Mouse (Mus musculus): ENCODE data around the gene Ccser1. TPM values are rescaled to one million over a fixed set of nuclear protein-coding genes. Genes with fewer than 3 reads are reported as not detected.

The Ccser1 gene
- total RNA-seq, 2 experiments from 2014 or later = 4.9 to 5.6 TPM

DNA sequence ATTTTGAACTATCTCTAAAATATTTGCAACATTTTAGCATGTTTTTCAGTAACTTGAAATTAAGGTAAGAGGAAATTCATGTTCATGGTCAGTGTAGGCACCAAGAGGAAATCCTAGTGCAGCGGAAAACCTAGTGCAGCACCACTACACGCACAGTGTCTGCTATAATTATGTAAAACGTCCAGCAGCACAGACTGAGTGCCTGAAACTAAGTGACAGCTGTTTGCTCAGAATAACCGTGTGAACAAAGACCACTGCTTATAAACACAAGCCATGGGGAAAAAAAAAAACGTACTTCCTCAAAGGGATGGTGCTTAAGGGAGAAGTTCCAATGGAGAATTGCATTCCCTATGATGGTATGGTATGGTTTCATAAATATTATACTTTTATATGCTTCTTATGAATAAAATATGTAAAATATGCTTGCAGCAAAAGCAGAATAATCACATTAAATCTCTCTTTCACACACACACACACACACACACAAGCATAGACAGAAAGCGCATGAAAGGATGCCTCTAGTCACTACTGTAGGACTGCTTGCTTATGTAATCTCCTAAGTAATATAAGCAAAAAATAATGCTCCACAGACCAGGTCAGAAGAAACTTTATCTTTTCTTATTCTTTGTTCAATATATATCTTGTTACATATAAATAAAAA lies 886.4 kb downstream of the Ccser1 start:
- no peak for DNase-seq

DNA sequence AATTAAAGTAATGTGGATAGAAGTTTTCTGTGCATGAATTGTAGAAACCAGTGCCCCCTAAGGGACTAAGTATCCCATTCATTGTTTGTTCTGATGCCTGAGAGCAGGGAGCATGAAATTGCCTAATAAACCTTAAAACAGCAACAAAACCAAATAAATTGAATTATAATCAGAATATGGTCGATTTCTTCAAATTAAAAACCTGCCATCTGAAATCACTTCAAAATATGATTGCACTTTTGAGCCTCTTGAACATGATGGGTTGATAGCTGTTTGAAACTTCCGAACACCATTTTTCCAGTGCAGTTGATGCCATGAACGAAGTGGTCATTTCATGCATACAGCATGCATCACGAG lies 886.9 kb downstream of the Ccser1 start:
- DNase-seq = no peak

DNA sequence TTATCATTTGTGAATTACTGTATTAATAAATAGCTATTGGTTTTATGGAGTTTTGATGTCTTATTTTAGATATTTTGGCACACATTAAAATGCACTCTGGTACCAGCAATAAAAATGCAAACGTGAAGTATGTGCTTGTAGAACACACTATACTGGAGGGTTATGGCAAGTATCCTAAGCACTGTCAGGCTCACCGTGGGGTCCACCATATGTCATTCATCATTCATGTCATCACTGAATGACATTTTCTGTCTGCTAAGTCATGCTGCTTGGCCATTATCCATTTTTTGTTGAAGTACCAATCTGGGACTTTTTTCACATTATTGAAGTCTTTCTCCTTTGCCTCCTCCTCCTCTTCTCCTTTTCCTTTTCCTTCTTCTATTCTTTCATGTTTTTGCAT lies 925.3 kb downstream of the Ccser1 start:
- DNase-seq = no peak

DNA sequence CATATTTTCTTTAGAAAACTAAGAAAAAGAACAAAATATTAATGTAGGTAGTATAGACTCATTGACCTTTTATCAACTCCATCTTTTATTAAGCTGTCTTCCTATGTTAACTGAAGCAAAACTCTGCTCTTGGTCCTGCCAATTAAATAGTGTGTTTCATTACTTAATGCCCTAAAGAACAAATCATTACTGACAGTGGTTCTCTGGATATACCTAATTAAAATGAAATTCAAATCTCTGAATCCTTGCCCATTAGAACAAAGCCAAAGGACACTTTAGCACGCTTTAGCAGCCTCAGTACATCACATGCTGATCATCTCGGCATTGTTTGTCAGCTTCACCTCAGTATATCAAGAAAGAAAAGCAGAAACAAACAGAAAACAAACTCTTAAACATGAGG lies 952.4 kb downstream of the Ccser1 start:
- DNase-seq = no peak

DNA sequence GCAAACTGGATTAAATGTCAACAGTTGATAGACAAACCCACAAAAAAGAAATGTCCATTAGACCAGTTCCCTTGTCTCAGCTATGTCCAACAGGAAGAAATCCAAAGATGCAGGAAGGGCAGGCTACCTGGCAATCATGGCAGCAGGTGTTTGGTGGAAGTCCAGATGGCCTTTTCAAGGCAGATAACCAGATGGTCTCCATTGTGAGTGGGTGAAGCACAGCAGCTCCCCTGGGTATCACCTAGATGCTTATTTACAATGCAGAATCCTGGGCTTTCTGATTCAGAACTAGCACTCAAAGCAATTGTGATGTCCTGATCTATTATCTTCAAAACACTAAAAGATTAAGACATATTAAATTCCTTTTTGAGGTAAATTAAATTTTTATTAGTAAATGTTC lies 980.2 kb downstream of the Ccser1 start:
- DNase-seq = no peak

DNA sequence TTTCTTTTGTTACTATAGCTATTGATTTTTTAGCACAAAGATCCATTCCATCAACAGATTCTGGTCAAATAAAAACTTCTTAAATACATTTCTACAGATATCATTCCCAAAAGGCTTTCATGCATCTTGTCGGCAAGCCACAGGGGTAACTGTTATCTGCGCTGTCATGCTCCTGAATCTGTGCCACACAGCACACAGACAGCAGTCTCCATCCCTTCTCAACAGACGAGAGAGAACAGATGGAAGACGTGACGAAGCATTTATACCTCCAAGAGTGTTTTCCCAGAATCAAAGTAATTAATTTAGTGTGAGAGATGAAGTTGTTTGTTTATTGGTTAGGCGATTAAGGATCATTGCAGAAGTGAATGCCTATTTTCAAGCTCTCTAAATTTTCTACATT lies 982.5 kb downstream of the Ccser1 start:
- no peak for DNase-seq

DNA sequence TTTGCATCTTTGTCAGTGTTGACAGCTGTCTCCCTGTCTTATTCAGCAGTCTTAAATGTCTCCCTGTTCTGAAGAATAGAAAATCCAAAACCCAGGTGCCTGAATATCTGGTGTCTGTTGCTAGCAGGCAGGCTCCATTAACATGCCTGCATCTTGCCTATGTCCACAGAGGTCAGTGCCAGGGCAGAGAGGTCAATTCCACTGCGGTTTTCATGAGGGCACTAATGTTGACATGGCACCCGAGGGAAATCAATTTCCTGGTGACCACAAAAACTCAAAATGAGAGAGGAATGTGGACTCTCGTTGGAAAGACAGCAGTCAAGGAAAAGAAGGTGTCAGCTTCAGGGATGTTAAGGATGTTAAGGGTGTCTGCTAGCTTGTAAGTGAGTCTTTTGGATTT lies 983.7 kb downstream of the Ccser1 start:
- no peak for DNase-seq

DNA sequence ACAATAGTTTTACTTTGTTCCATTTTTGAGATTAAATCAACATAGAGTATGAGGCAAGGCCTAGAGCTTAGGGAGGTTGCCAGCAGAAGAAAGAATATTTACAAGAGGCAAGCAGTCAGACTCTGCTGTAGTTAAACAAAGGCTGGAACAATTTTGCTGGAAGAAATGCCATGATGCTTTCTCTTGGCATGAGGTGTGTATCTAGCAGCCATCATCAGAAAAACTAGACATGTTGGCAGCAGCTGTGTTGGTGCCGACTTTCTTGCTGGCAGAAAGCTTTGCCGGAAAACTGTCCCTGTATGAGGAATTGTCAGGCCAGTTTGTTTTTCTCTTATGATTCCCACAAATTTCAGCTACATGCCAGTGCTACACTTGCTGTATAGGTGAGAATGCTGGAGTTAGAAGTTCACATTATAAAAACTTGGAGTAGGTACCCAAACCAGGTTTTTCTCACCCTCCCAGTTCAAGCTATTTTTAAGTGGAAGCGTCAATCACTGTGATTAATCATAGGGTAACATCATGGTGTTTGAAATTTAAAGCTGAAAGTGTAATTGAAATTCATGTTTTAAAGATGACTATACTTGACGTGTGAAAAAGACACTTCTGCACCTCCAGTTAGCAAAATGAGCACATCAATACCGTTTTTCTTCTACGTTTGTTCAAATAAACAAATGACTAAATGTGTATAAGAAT lies 1016.5 kb downstream of the Ccser1 start:
- DNase-seq = no peak

DNA sequence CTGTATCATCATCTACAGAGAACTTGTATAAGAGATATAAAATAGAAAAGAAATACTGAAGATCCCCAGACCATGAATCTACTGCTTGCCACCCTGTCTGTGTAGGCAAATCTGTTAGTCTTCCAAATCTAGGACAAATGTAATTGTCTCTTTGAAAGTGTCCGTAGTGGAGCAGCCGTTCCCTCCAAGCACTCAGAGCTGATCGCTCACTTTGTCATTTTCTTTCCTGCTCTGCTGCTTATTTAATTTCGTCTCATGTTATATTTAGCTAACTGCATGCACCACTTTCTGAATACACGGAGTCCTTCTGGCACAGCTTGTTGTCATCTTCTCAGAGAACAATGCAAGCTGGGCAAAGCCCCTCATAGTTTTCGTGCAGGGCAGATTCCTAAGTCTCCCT lies 1018.6 kb downstream of the Ccser1 start:
- no peak for DNase-seq

DNA sequence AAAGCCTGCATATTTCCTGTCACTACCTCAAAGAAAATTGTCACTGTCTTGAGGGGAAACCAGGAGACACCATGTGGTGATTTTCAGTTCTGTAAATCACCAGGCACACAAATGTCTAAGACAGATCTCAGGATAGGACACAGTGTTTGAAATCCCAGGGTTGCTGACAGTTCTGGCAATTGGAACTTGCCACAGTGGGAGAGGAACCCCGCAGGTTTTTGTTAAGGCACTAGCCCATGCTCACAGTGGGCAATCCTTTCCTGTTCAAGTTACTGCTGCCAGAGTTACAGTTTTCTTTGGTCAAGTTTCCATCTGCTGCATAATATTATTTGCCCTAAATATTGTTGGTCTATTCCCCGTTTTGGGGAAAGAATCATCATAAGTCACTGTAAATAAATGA lies 1024.9 kb downstream of the Ccser1 start:
- DNase-seq = no peak

DNA sequence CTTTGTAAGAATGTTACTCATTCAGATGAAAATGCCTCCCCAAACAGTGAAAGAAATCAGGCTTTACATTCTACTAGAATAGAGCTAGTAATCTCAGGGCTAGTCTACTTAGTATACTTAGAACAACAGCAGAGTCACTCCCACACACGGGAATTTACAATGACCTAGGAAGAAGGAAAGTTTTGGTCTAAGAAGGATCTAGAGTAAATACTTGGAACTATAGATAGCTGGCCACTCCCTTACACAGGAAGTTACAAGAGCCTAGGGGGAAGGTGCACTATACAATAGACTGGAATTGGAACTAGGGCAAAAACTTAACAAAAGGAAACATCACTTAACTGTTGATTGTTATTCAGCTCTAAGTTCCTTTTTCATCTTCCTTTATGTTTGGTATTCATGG lies 1041.7 kb downstream of the Ccser1 start:
- DNase-seq = no peak

DNA sequence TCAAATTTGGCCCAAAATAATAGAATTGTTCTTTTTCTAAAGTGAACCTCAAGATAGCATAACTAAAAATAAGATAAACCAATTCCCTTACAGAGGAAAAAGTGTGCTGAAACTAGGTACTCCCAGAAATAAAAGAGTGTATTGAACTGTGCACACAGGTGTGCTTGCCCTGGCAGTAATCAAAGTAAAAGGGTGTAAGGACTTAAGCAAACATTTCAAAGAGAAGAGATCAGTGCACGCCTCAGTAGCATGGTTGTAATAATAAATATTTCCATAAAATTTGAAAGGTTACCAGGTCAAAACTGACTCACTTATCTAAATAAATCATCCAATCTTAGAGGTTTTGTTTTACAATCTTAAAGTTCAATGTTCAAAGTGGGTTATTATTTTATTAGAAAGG lies 1083.8 kb downstream of the Ccser1 start:
- DNase-seq = no peak

DNA sequence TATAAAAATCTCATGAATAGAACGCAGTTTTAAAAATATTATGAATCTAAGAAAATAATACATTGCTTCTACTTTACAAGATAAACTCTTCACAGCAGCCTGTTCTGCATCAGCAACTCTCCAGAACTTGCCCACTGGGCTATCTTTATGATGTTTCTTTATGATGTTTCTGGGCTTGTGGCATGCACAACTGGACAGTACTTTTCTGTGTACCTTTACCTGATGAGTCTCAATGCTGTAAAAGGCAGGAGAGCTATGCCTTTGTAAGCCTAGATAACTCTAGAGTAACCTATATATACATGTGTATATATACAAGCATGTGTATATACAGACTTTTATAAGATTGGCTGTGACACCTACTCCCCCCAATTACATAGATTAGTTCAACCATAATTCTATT lies 1084.4 kb downstream of the Ccser1 start:
- DNase-seq = no peak

DNA sequence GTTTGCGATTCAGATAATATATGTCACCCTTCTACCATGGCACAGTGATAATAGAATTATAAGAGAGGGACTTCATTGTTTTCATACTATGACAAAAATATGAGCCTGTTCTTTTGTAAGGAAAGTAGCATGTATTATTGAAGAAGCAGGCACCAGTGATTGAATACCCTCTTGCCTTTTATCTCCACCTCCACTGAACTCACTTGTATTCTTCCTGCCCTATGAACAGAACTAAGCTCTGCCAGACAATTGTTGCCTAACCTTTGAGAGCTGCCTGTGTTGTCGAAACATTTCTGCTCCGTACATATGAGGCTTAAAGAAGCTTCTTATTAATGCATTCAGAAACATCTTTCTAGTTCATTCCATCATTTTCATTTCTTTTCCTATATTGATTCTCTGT lies 1101.1 kb downstream of the Ccser1 start:
- no peak for DNase-seq

DNA sequence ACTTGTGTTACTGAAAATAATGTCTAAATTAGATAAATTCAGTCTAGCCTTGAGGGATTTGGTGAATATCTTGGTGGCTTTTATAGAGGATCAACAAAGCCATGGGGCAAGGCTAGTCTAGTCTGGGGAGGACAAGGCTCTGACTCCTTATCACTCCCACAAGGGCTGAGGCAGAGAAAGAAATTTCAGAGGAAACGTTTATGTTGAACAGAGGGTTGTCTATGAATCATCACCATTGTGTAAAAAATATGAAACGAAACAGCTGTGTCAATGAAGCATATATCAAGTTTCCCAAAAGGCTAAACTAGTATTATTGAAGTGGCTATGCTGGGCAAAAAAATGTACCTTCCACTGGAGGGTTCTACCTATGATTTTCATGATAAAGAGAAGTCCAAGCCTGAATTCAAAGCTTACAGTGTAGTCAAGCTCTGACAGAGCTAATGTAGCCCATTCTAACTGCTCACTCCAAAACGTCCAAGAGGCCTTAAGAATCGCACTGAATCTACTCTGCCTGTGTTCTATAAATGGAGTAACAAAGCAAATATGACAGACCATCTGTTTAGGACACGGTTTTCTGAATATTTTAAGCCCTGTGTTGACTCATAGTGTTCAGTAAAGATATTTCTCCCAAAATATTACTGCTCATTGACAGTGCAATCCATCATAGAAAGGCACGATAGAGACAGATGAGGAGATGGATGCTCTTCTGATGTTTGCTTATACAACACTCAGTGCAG lies 1121.6 kb downstream of the Ccser1 start:
- DNase-seq = no peak

DNA sequence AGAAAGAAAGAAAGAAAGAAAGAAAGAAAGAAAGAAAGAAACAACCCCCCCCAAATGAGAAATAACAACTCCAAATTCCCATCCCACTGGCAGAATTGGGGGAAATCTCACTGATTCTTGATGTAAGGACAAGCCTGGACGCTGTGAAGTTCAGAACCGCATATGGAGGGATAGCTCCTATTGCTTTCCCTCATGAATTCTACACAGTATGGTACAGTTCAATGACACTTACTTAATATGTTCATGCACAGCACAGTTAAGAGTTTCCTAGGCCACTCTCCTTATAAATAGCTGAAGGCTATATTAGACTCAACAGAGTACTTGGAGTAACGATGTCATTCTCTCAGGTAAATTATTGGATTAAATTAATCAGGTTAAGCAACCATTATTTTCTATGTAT lies 1138.5 kb downstream of the Ccser1 start:
- no peak for DNase-seq

DNA sequence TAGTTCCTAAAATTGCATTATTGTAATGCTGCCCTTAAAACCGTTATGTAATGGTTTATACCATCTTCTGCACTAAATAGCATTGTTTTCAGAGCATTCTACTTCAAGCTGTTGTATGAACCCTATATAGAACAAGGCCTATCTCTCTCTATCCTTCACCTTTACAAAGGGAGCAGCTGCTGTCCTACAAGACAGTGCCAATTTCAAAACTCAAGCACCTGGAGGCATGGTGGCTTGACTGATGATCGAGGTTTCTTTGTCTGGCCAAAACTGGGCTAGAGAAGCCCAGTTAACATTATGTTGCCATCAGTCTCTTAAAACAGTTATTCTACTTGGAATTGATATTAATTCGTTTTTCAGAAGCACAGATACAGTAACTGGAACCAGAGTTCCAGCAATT lies 1160.2 kb downstream of the Ccser1 start:
- DNase-seq = no peak

DNA sequence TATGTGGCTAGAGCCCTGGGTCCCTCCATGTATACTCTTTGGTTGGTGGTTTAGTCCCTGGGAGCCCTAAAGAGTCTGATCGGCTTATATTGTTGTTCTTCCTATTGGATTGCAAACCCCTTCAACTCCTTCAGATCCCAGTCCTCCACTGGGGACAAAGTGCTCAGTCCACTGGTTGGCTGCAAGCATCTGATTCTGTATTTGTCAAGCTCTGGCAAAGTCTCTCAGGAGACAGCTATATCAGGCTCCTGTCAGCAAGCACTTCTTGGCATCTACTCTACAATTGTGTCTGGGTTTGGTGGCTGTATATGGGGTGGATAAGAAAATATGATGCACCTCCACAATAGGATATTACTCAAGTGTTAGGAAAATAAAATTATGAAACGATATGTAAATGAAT lies 1187.7 kb downstream of the Ccser1 start:
- DNase-seq = no peak

All from heart, postnatal 4 days (tissue).